In genomic region chr7:97722278-97722918, GRCm38 (mm10) we compare ENCODE assay signal across 22 mouse cellular contexts. TPM values are rescaled to one million over a fixed set of nuclear protein-coding genes. Genes with fewer than 3 reads are reported as not detected.
DNase-seq lines count a peak whose midpoint lies in the region; ATAC-seq and TF ChIP-seq lines count a peak whose summit lies in the region.
"Had no signal": no experiment of that assay in that cellular context is flagged by ENCODE, and none has a peak within 500 bp of the region (broad histone marks: within the 10 kb centered on the region; RNA-seq: fewer than 3 reads in every experiment).

No protein-coding gene starts in this region.

- no peak overlapping the region for H3K9ac ChIP-seq in forebrain, embryonic 16.5 days (replicated peaks; ENCODE audit: low read depth, low read length)
- H3K9ac ChIP-seq: heart, embryonic 13.5 days; midbrain, embryonic 12.5 days; neural tube, embryonic 12.5 days had no signal

- no peak overlapping the region for H3K4me2 ChIP-seq in forebrain, embryonic 16.5 days (ENCODE audit: low read length)
- H3K4me2 ChIP-seq: heart, embryonic 13.5 days; liver, embryonic 11.5 days; midbrain, embryonic 12.5 days; neural tube, embryonic 12.5 days had no signal

- H3K36me3 ChIP-seq in forebrain, embryonic 16.5 days (ENCODE audit: control insufficient read depth, insufficient read depth) = peaks cover 11% of the 10 kb centered on the region; the same call in 1 of the 2 replicates

- H3K27ac ChIP-seq in forebrain, embryonic 16.5 days (ENCODE audit: low read length) = peak overlapping the region; percentile 53
- H3K27ac ChIP-seq: heart, embryonic 13.5 days; midbrain, embryonic 12.5 days; neural tube, embryonic 12.5 days had no signal

- ATAC-seq in forebrain, embryonic 16.5 days = peak; percentile 87
- no peak for ATAC-seq in activated CD4-positive, CD25-positive, alpha-beta regulatory T cell, adult 4 months
- ATAC-seq: hindbrain, embryonic 16.5 days; intestine, embryonic 16.5 days had no signal

- TF ChIP-seq CTCF in brain, embryonic 14.5 days (IDR thresholded peaks at IDR 0.05; ENCODE audit: borderline replicate concordance, extremely low read depth, insufficient read depth, insufficient read length) = no peak

- WGBS in forebrain, embryonic 16.5 days = 72% methylated on average over 7 of the region's 7 CpGs

- H3K4me3 ChIP-seq in forebrain, embryonic 16.5 days (replicated peaks; ENCODE audit: low read length) = no peak overlapping the region
- H3K4me3 ChIP-seq: heart, embryonic 13.5 days; midbrain, embryonic 12.5 days; neural tube, embryonic 12.5 days had no signal

- H3K9me3 ChIP-seq in forebrain, embryonic 16.5 days (ENCODE audit: control insufficient read depth, low read length) = no peaks in the 10 kb centered on the region
- H3K9me3 ChIP-seq: heart, embryonic 13.5 days; midbrain, embryonic 12.5 days; neural tube, embryonic 12.5 days had no signal

- DNase-seq in layer of hippocampus, adult 11-12 months (ENCODE audit: low spot score) = peak; percentile 46
- DNase-seq in layer of hippocampus, postnatal 36 days = no peak
- DNase-seq in brain, embryonic 14.5 days (ENCODE audit: low read depth) = peak; percentile 68
- peak; percentile 64 for DNase-seq in thymus, postnatal 0 days (ENCODE audit: low spot score)
- no peak for DNase-seq in right cerebral cortex, postnatal 4 days
- DNase-seq: adrenal gland, adult 8-10 months; cerebellum, adult 11-12 months; cerebellum, postnatal 36 days; gastrocnemius, postnatal 14 days; heart, adult 18-20 months; kidney, postnatal 36 days; lung, adult 18-20 months; lung, postnatal 4 days; right cerebral cortex, adult 18-20 months had no signal

- no peaks in the 10 kb centered on the region for H3K27me3 ChIP-seq in forebrain, embryonic 16.5 days (replicated peaks; ENCODE audit: control insufficient read depth, insufficient read depth, low read length)
- H3K27me3 ChIP-seq: heart, embryonic 13.5 days; midbrain, embryonic 12.5 days; neural tube, embryonic 12.5 days had no signal

- TF ChIP-seq POLR2A in brain, embryonic 14.5 days (IDR thresholded peaks at IDR 0.05; ENCODE audit: borderline replicate concordance, extremely low read depth, insufficient read depth, insufficient read length, poor library complexity, severe bottlenecking) = no peak

- peaks cover 11% of the 10 kb centered on the region; the same call in 1 of the 2 replicates for H3K4me1 ChIP-seq in forebrain, embryonic 16.5 days (replicated peaks; ENCODE audit: control insufficient read depth, insufficient read depth, low read length)
- H3K4me1 ChIP-seq: heart, embryonic 13.5 days; midbrain, embryonic 12.5 days; neural tube, embryonic 12.5 days had no signal

RNA-seq across cellular contexts. Expression of gene Aqp11, which starts 15.7 kb away (rescaled TPM):
- 10 to 100 TPM; 40.1 to 48.2 TPM for total RNA-seq in layer of hippocampus, postnatal 36 days (2021)
- 7.9 and 10.2 TPM in 2 replicates for polyA plus RNA-seq in brain, embryonic 14.5 days (2012; rRNA removed)
- 8.7 and 11.5 TPM in 2 replicates for polyA plus RNA-seq in forebrain, embryonic 16.5 days (2015; fragmentation: Nextera tagmentation; extraction: Ambion mirVana)
- polyA plus RNA-seq in thymus, postnatal 0 days (2015; fragmentation: Nextera tagmentation; extraction: Ambion mirVana) = 368 and 376 TPM in 2 replicates
- under 1 TPM; 0.48 to 0.54 TPM for polyA plus RNA-seq in activated CD4-positive, CD25-positive, alpha-beta regulatory T cell, adult 4 months (2017; shearing (Covaris generic))

RNA-seq across cellular contexts. Expression of gene Clns1a, which starts 26.0 kb away (rescaled TPM):
- total RNA-seq in layer of hippocampus, postnatal 36 days (2021) = 10 to 100 TPM; 93.2 to 97.5 TPM
- polyA plus RNA-seq in brain, embryonic 14.5 days (2012; rRNA removed) = 114 and 124 TPM in 2 replicates
- polyA plus RNA-seq in forebrain, embryonic 16.5 days (2015; fragmentation: Nextera tagmentation; extraction: Ambion mirVana) = 213 and 217 TPM in 2 replicates
- polyA plus RNA-seq in thymus, postnatal 0 days (2015; fragmentation: Nextera tagmentation; extraction: Ambion mirVana) = 244 and 247 TPM in 2 replicates
- polyA plus RNA-seq in activated CD4-positive, CD25-positive, alpha-beta regulatory T cell, adult 4 months (2017; shearing (Covaris generic)) = 100 to 1,000 TPM in 1 of 2 experiments, 10 to 100 TPM in 1; 95.1 to 104 TPM

Comparison
In these comparisons a context has a peak if more than half of its experiments do, and no peak if none do; other contexts are left out.
1. DNase-seq: peak in layer of hippocampus, adult 11-12 months (single experiment), brain, embryonic 14.5 days (single experiment) and thymus, postnatal 0 days (single experiment); none in layer of hippocampus, postnatal 36 days (0 of 2) and right cerebral cortex, postnatal 4 days (single experiment).
2. RNA of gene Aqp11, which starts 15.7 kb away (polyA plus RNA-seq): 368 to 376 TPM in thymus, postnatal 0 days; 8.7 to 11.5 TPM in forebrain, embryonic 16.5 days, 7.9 to 10.2 TPM in brain, embryonic 14.5 days and 0.48 to 0.54 TPM in activated CD4-positive, CD25-positive, alpha-beta regulatory T cell, adult 4 months; every median in the first group is over 10 times any median in the second.